Mouse (Mus musculus) forebrain, embryonic 10.5 days (tissue): ENCODE measurements at regions not wholly inside any gene's neighbourhood (a gene's known extent, or its start where the extent isn't known, plus 50 kb on each side); places are given as distances from the start of the nearest gene placed in this dataset.

Experiments used
- DNase-seq: peaks from one replicate; pipeline ENCODE4 v3.0.0-alpha.2; 2017; ENCODE audit warnings: low spot score; ENCODE audit errors: extremely low spot score
- H3K27ac ChIP-seq: fragments of 300-500 bp; sonication (generic); 2 replicates; pipeline ENCODE4 v1.5.1; 2016; ENCODE audit warnings: mild to moderate bottlenecking
- H3K27me3 ChIP-seq: fragments of 300-500 bp; sonication (generic); 2 replicates; pipeline ENCODE4 v1.6.1; 2016; ENCODE audit warnings: mild to moderate bottlenecking; ENCODE audit not compliant: poor library complexity, severe bottlenecking
- H3K36me3 ChIP-seq: fragments of 300-500 bp; sonication (generic); replicated peaks from 2 replicates; pipeline ENCODE4 v1.6.1; 2016; ENCODE audit warnings: mild to moderate bottlenecking, moderate library complexity
- H3K4me1 ChIP-seq: fragments of 300-500 bp; sonication (generic); 2 replicates; pipeline ENCODE4 v1.6.1; 2016
- H3K4me3 ChIP-seq: fragments of 300-500 bp; sonication (generic); 2 replicates; pipeline ENCODE4 v1.5.1; 2016; ENCODE audit warnings: mild to moderate bottlenecking, moderate library complexity
- H3K9me3 ChIP-seq: fragments of 300-500 bp; sonication (generic); 2 replicates; pipeline ENCODE4 v1.6.1; 2016; ENCODE audit warnings: mild to moderate bottlenecking, moderate library complexity
- WGBS: fragments of 180-500 bp; shearing (Covaris S2); methylation state at CpG from one replicate; pipeline ENCODE4 v1.1.7; 2016; 5-methylcytosine and 5-hydroxymethylcytosine counted together

DNA sequence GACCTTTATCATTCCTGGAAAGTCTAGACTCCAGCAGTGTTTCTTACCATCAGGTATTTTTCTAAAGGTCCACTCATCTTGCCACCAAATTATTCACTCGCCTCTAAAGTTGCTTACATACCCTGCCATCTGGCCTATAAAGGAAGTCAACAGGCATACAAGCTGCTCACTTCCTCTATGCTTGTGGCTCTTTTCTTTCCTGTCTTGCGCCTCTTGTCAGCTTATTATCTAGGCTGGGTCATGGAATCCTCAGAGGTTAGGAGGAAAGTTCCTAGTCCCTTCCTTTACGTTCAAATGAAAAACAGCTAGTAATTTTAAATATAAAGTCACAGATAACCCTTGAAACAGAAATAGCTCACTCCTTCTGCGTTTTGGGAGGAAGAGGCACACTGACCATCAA, 97.9 kb downstream of the Lipi start:
- WGBS = 84% methylated on average over 4 of the region's 4 CpGs
- H3K36me3 ChIP-seq = no peaks in the 10 kb centered on the region
- no peaks in the 10 kb centered on the region for H3K27me3 ChIP-seq

DNA sequence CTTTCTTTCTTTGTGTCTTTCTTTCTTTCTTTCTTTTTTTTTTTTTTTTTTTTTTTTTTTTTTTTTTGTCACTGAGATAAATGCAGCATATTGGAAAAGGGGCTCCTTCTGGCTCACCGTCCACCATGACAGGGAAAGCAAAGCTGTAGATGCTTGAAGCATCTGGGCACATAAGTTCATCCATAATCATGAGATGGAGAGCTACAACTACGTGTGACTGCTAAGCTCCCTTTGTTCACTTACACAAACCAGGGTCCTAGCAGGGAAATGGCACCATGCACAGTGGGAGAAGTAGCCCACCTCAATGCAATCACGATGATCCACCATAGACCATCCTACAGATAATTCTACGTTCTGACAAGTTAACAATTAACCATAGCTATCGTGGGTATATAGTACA, 102.0 kb downstream of the Lipi start:
- Histone ChIP-seq H3K9me3 (no peaks in the 10 kb centered on the region), H3K27me3 (no peaks in the 10 kb centered on the region), H3K4me1 (no peaks in the 10 kb centered on the region), H3K36me3 (no peaks in the 10 kb centered on the region), H3K4me3 (no peak overlapping the region), H3K27ac (no peak overlapping the region)
- DNase-seq = no peak
- 86% methylated on average over 5 of the region's 5 CpGs for WGBS

More for the DNA sequence above, 97.9 kb downstream of the Lipi start:
- Histone ChIP-seq H3K4me3 (no peak overlapping the region), H3K9me3 (no peaks in the 10 kb centered on the region), H3K4me1 (no peaks in the 10 kb centered on the region), H3K27ac (no peak overlapping the region)
- DNase-seq = no peak

GRCm38 (mm10) chr16:75465420-75465975, 120.4 kb downstream of the Lipi start:
- Histone ChIP-seq H3K9me3 (no peaks in the 10 kb centered on the region), H3K4me1 (no peaks in the 10 kb centered on the region), H3K36me3 (no peaks in the 10 kb centered on the region), H3K4me3 (no peak overlapping the region), H3K27me3 (no peaks in the 10 kb centered on the region), H3K27ac (no peak overlapping the region)
- DNase-seq = no peak
- 90% methylated on average over 6 of the region's 6 CpGs for WGBS

DNA sequence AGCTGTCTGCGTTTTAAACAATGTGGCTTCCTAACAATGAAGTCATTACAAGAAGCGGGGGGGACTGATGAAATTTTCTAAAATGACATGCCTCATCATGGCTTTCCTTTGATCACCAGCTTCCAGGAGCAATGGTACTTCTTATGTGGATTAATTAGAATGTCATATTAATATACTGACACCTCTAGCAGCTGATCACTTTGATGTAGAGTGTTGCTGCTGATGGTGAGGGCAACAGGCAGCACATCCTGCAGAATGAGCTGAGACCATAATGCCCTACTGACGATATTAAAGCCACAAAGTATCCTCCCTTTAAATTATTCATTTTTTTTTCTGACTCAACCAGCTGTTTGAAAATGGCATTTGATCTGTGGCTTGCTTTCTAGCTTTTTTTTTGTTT, 123.7 kb downstream of the Lipi start:
- Histone ChIP-seq H3K4me3 (no peak overlapping the region), H3K9me3 (no peaks in the 10 kb centered on the region), H3K27ac (no peak overlapping the region), H3K36me3 (no peaks in the 10 kb centered on the region), H3K27me3 (no peaks in the 10 kb centered on the region), H3K4me1 (no peaks in the 10 kb centered on the region)
- DNase-seq = no peak
- WGBS = 90% methylated on average over 3 of the region's 3 CpGs

GRCm38 (mm10) chr16:75446901-75447514, 138.9 kb downstream of the Lipi start:
- Histone ChIP-seq H3K27me3 (no peaks in the 10 kb centered on the region), H3K4me1 (peaks cover 12% of the 10 kb centered on the region), H3K4me3 (peak overlapping the region; percentile 41), H3K27ac (no peak overlapping the region), H3K36me3 (no peaks in the 10 kb centered on the region), H3K9me3 (no peaks in the 10 kb centered on the region)
- 3% methylated on average over 14 of the region's 14 CpGs for WGBS
- peak; percentile 39 for DNase-seq

- Histone ChIP-seq H3K4me3 (no peak overlapping the region), H3K4me1 (peaks cover 5% of the 10 kb centered on the region), H3K9me3 (no peaks in the 10 kb centered on the region), H3K27ac (no peak overlapping the region), H3K36me3 (no peaks in the 10 kb centered on the region), H3K27me3 (no peaks in the 10 kb centered on the region)
- 91% methylated on average over 3 of the region's 3 CpGs for WGBS
- no peak for DNase-seq
Measured at GRCm38 (mm10) chr16:75439296-75439695, 146.6 kb downstream of the Lipi start.

DNA sequence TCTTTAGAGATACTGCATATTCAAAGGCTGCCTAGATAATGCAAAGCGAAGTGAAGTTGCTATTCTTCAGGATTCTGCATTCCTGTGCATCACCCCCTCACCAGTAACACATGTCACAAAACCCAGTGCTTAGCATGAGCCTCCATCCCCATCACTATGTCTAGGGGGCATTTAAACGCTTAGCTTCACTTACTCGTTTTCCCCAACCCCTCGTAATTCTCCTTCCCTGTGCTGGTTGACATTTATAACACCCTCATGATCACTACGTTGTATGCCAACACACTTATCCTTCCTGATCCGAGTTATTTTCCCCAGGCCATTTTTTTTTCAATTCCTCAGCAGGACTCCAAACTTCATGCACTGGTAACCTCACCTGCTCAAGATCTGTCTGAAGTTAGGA, 152.6 kb downstream of the Lipi start:
- Histone ChIP-seq H3K27me3 (no peaks in the 10 kb centered on the region), H3K4me1 (peaks cover 5% of the 10 kb centered on the region), H3K27ac (no peak overlapping the region), H3K36me3 (no peaks in the 10 kb centered on the region), H3K9me3 (no peaks in the 10 kb centered on the region), H3K4me3 (no peak overlapping the region)
- DNase-seq = no peak
- 85% methylated on average over 6 of the region's 6 CpGs for WGBS

GRCm38 (mm10) chr16:75384526-75385222, 201.2 kb downstream of the Lipi start:
- no peaks in the 10 kb centered on the region for H3K9me3 ChIP-seq
- DNase-seq = no peak
- no peak overlapping the region for H3K27ac ChIP-seq
- H3K4me3 ChIP-seq = no peak overlapping the region
- no peaks in the 10 kb centered on the region for H3K4me1 ChIP-seq
- no peaks in the 10 kb centered on the region for H3K36me3 ChIP-seq
- 88% methylated on average over 6 of the region's 6 CpGs for WGBS
- H3K27me3 ChIP-seq = no peaks in the 10 kb centered on the region

GRCm38 (mm10) chr16:75381191-75381590, 204.7 kb downstream of the Lipi start:
- 48% methylated on average over 1 of the region's 1 CpGs for WGBS
- Histone ChIP-seq H3K36me3 (no peaks in the 10 kb centered on the region), H3K9me3 (no peaks in the 10 kb centered on the region), H3K27ac (no peak overlapping the region), H3K4me1 (no peaks in the 10 kb centered on the region), H3K4me3 (no peak overlapping the region), H3K27me3 (no peaks in the 10 kb centered on the region)
- no peak for DNase-seq

- 84% methylated on average over 5 of the region's 5 CpGs for WGBS
- Histone ChIP-seq H3K4me1 (peaks cover 7% of the 10 kb centered on the region), H3K9me3 (no peaks in the 10 kb centered on the region), H3K36me3 (no peaks in the 10 kb centered on the region), H3K27ac (no peak overlapping the region), H3K27me3 (no peaks in the 10 kb centered on the region), H3K4me3 (no peak overlapping the region)
- DNase-seq = no peak
Measured at GRCm38 (mm10) chr16:75369700-75370099, 216.2 kb downstream of the Lipi start.

DNA sequence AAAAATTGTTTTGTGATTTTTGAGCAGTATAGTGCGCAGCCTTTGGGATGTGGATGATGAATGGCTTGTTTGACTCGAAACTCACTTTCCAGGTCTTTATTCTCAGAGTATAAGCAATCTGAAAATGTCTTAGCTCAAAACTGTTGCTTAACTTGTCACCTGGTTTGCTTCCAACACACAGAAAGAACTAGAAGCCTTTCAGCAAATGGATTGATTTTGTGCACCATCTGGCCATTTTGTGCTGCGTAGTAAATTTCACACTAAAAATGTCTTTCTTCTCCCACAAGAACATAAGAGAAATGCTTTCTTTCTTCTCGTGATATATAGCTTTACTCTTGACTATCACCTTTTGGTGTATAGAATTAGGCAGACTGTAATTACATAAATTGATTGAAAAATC, 219.1 kb downstream of the Lipi start:
- H3K27me3 ChIP-seq = no peaks in the 10 kb centered on the region
- H3K27ac ChIP-seq = no peak overlapping the region
- H3K4me3 ChIP-seq = no peak overlapping the region
- no peak for DNase-seq
- peaks cover 7% of the 10 kb centered on the region for H3K4me1 ChIP-seq
- WGBS = 90% methylated on average over 4 of the region's 4 CpGs
- H3K36me3 ChIP-seq = no peaks in the 10 kb centered on the region
- no peaks in the 10 kb centered on the region for H3K9me3 ChIP-seq

- H3K4me1 ChIP-seq = peaks cover 7% of the 10 kb centered on the region
- no peak overlapping the region for H3K27ac ChIP-seq
- H3K36me3 ChIP-seq = no peaks in the 10 kb centered on the region
- H3K27me3 ChIP-seq = no peaks in the 10 kb centered on the region
- H3K9me3 ChIP-seq = no peaks in the 10 kb centered on the region
- 40% methylated on average over 8 of the region's 8 CpGs for WGBS
- H3K4me3 ChIP-seq = no peak overlapping the region
- no peak for DNase-seq
Measured at GRCm38 (mm10) chr16:75365361-75365994, 220.4 kb downstream of the Lipi start.

DNA sequence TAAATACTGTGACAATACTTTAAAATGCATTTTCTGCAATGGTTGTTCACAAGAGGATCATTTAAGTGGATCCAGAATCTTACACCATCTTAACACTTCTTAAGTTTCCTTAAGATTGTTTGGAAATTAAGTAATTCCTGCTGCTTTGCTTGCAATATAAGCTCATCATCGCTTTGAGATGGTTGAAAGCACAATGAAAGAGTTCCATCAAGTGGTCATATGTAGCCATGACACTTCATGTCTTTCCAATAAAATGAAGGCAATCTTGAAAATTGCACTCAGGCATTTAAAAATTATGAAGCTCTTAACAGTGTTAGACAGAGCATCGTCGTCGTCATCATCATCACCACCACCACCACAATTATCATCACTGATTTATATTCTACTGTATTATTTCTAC, 223.8 kb downstream of the Lipi start:
- Histone ChIP-seq H3K27me3 (no peaks in the 10 kb centered on the region), H3K27ac (no peak overlapping the region), H3K4me3 (no peak overlapping the region), H3K9me3 (no peaks in the 10 kb centered on the region), H3K4me1 (peaks cover 7% of the 10 kb centered on the region), H3K36me3 (no peaks in the 10 kb centered on the region)
- 86% methylated on average over 4 of the region's 4 CpGs for WGBS
- no peak for DNase-seq
